Mouse (Mus musculus) layer of hippocampus, postnatal 25 days (tissue): ENCODE data around the gene Fank1. TPM values are rescaled to one million over a fixed set of nuclear protein-coding genes. Genes with fewer than 3 reads are reported as not detected.

Experiments used
- DNase-seq, 2 experiments: peaks; one replicate each; pipeline ENCODE4 v3.0.0; 2022; ENCODE audit warnings: mixed read lengths in 2 of 2, low spot score in 1 of 2; ENCODE audit errors: extremely low spot score in 1 of 2
- total RNA-seq, 2 experiments: library from RNA; stranded (reverse); gene quantifications; 2 replicates each; pipeline ENCODE4 v1.2.3; 2021

The Fank1 gene
- total RNA-seq, 2 experiments from 2014 or later, result 2.4 to 2.7 TPM

DNA sequence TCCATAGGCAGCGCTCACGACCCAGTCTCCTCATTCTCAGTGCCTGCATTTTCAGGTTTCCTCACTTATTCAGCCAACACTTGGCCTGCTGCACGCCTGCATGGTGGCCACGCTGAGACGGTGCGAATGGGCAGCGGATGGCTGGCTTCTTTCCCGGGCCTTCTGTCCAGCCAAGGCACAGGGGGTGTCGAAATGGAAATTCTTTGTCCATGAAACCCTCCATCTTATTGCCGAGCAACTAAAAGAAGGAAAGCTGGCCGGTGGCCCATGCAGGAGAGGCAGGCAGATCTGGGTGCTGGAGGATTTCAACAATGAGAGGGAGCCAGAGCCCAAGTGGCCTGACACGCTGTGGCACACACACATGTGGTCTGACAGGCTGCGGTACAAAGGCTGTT is 10.8 kb upstream of the Fank1 start:
- DNase-seq, result peak; percentile 54 to 55

DNA sequence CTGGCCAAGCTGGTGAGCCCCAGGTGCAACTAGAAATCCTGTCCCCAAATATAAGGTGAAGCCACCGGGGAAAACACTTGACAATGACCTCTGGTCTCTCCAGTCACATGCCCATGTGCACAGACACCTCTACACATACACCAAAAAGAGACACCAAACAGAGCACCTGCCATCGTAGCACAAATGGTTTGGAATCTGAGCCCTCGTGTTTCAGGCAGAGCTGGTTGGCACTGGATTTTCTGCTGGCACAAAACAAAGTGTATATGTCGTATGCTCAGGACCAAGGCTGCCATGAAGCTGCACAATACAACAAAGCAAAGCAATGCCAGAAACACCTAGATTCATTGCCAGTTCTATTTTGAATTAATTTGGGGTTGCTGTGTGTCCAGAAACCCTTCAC is 8.6 kb upstream of the Fank1 start:
- no peak for DNase-seq

DNA sequence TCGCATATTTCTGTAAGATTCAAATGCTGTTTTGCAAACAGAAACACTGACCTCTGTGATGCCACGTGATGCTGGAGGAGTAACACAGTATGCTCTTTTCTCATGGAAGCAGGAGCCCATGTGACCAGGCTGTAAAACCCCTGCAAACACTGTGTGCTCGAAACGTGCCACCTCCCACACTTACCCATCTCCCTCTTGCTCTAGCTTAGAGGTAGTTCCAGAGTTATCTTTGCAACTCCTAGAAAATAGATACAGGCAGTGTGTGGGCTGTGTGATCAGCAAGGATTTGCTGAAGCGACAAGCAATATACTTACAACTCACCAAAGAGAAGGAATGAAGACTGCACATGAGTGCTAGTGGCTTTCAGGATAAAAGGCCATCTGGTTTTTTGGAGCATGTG is 8.1 kb upstream of the Fank1 start:
- DNase-seq, result no peak

DNA sequence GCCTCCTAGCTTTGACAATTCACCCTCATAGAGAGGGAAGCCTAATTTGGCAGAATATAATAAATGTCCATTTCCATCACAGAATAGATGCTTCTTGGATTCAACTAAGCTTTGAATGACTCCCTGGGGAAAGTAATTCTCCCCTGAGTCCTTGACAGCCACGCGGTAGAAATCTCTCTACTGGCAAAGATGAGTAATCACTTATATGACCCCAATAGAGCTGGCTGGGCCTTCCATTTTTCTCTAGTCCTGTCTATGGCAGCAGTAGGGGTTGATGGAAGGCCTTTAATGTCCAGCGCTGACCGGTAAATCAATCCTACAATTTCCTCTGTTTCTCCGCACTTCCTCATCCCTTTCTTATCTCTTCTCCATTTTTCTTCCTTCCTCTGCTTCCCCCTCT is 1.5 kb upstream of the Fank1 start:
- DNase-seq, result no peak

- DNase-seq, result peak in 1 of 2 experiments; percentile 30
Observed at GRCm38 (mm10) chr7:133775796-133776625, 650 bp upstream of the Fank1 start.

DNA sequence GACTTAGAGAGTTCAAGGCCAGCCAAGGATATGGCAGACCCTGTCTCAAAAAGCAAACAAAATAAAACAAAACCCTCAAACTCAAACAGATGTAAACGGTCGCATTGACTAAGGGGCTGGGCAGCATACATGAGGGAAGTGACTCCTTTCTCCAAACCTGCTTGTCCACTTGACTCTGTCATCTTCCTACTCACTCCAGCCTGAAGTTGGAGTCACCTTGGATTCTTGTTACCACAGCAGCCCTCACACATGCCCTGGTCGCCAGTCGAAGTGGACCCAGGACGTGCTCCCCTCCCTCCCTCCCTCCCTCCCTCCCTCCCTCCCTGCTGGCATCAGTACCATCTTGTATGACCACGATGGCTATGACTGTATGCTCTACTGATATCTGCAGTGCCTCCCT is 4.9 kb downstream of the Fank1 start:
- DNase-seq, result no peak

DNA sequence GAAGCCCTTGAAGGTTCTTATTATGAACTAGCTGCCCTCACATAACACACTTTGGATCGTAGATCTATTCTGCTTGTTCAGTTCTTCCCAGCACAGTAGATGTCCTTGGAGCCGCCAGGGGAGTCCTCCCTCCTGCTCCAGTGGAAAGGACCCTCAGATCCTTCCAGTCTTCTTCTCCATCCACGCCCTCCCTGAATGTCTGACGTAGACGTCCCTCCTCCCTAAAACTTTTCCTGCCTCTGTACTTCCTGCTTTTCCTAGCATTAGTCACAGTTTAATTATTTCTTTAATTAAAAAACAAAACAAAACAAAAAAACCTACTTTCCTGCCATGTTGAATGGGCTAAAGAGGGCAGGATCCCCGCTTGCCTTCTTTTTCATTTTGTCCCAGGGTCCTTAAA is 5.3 kb downstream of the Fank1 start:
- no peak for DNase-seq

DNA sequence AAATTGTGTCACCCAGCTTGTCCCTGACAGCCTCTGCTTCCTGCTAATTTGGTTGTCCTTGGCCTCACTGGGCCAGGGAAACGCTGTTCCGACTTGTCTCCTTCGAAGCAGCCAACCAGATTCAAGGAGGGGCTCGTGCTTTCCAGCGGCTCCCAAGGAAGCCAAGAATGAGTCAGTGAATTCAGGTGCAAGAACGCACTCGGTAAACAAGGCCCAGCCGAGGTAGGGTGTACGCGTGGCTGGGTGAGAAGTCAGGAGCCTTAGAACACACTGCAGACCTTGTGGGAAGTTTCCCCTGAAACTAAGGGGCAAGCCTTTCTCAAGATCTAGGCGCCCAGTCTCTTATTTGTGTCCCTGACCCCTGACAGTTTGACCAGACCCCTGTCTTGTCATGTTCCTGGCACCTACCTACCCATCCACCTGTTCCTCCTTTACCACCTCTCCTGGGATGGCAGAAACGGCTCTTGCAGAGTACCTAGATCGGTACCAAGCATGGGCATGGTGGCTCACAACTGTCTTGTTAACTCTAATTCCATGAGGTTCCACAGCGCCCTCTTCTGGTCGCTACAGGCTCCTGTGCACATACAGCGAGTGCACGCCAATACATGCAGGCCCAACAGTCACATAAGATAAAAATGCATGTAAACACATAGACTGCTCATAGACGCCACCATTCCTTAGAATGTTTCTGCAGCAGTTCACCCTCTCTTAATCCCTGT is 6.2 kb downstream of the Fank1 start, which contains the start of gene Dhx32:
TSS of gene Dhx32 (minus strand) at position 10 of the 719 bp plus-strand sequence.
- peak; percentile 31 to 76 for DNase-seq

DNA sequence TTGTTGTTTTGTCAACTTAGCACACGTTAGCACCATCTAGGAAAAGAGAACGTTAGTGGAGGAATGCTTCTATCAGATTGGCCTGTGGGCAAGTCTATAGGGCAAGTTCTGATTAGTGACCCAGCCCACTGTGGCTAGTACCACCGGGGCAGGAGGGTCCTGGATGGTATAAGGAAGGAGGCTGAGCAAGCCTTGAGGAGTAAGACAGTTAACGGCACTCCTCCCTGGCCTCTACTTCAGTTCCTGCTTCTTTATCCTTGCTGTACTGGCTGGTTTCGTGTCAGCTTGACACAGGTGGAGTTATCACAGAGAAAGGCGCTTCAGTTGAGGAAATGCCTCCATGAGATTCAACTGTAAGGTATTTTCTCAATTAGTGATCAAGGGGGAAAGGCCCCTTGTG is 10.9 kb downstream of the Fank1 start:
- no peak for DNase-seq

- DNase-seq, result no peak
Observed at GRCm38 (mm10) chr7:133788147-133788546, 11.5 kb downstream of the Fank1 start.

GRCm38 (mm10) chr7:133790171-133790570 is 13.5 kb downstream of the Fank1 start:
- no peak for DNase-seq

- no peak for DNase-seq
Observed at GRCm38 (mm10) chr7:133790608-133791229, 14.1 kb downstream of the Fank1 start.

DNA sequence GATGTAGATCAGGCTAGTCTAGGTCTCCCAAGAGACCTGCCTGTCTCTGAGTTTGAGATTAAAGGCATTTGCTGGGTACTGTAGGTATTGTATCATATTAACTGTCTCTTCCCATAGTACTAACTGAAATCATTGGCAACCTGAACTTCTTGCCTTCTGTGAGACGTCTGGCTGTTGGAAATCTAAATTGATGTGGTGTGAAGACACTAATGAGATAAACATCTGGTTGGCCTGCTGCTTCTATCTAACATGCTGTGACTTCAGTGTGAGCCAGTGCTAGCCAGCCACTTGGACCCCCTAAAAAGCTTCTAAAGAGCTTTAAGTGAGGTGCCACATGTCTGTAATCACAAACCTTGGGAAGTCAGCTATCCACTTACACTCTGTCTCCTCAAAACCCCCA is 16.1 kb downstream of the Fank1 start:
- no peak for DNase-seq

DNA sequence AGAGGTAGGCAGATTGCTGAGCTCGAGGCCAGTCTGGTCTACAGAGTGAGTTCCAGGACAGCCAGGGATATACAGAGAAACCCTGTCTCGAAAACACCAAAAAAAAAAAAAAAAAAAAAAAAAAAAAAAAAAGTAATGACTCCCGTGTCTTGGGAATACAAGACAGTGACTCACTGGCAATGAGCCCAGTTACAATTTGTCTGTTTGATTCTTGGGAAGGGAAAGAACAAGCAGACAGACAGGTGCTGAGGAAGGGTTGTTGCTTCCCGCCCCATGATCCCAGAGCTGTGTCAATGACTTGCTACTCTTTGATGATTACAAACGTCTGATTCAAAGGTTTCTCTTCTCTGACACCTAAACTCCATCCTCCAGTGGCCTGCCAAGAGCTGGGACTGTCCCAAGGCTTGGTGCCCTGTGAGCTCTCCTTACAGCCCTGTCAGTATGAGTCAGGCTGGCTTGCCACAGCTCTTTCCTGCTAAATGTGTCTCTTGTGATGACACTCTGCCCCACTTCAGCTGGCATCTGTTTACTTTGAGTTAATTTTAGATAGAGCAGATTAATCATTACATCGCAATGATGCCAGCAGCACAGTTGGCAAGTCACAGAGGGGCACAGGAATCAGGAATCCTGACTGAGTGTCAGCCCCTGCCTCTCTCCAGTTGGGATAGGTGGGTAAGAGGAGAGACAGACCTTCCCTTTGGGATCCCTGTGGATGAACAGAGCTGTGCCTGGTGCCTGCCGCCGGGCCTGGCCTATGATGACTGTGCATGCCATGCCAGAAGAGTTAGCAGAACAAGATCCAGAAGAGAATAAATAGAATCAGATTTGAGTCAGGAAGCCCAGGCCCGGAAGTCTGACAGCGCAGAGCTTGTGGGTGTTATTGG is 16.8 kb downstream of the Fank1 start:
- peak in 1 of 2 experiments; percentile 31 for DNase-seq

GRCm38 (mm10) chr7:133794720-133795119 is 18.1 kb downstream of the Fank1 start:
- no peak for DNase-seq

- DNase-seq, result no peak
Observed at GRCm38 (mm10) chr7:133799928-133800327, 23.3 kb downstream of the Fank1 start.

GRCm38 (mm10) chr7:133801823-133802222 is 25.2 kb downstream of the Fank1 start:
- no peak for DNase-seq

DNA sequence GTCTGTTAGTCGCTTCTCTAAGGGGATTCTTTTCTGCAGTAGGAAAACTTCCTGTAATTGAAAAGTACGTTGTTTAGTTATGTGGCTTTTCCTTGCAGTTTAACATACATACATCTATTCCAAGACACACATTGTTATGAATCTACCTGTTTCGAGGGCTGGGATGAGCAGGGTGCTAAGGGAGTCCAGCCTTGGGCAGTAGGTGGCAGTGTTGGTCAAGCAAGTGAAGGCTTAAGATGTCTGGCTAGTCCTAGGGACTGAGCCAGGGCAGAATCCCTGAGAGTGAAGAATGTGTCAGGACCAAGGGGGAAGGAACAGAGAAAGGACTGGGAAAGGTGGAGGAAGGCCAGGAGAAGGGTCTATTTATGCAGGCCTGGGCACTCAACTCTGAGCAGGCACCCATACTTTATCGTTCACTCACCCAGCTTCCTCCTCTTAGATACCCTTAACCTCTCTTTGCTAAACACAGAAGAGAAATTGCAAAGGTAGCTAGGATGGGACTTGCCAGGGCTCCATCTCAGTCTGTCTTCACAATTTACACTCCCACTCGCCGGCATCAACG is 29.0 kb downstream of the Fank1 start:
- peak; percentile 47 to 78 for DNase-seq

- no peak for DNase-seq
Observed at GRCm38 (mm10) chr7:133812927-133813326, 36.3 kb downstream of the Fank1 start.

GRCm38 (mm10) chr7:133813331-133813730 is 36.7 kb downstream of the Fank1 start:
- no peak for DNase-seq
